Mouse (Mus musculus) embryo, embryonic 11 days (tissue): Measurements from ENCODE around the gene Retreg1.

Experiments used
- DNase-seq: peaks from one replicate; pipeline ENCODE4 v3.0.0-alpha.2; 2015

Retreg1 gene

DNA sequence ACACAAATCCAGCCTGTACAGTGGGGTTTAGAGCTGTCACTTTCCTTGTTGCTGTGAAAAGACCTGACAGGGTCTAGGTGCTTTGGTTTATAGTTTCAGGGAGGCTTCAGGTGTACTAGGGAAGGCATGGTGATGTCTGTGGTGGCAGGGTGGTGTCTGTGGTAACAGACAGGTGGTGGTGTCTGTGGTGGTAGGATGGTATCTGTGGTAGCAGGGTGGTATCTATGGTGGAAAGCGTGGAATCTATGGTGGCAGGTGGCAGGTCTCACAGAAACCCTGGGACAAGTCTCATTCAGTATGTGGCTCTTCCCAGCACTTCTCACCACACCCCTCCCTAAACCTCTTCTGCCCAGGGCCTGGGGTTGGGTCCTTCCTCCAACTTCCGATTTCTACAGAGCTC is 8.7 kb upstream of the Retreg1 start:
- DNase-seq, result no peak

DNA sequence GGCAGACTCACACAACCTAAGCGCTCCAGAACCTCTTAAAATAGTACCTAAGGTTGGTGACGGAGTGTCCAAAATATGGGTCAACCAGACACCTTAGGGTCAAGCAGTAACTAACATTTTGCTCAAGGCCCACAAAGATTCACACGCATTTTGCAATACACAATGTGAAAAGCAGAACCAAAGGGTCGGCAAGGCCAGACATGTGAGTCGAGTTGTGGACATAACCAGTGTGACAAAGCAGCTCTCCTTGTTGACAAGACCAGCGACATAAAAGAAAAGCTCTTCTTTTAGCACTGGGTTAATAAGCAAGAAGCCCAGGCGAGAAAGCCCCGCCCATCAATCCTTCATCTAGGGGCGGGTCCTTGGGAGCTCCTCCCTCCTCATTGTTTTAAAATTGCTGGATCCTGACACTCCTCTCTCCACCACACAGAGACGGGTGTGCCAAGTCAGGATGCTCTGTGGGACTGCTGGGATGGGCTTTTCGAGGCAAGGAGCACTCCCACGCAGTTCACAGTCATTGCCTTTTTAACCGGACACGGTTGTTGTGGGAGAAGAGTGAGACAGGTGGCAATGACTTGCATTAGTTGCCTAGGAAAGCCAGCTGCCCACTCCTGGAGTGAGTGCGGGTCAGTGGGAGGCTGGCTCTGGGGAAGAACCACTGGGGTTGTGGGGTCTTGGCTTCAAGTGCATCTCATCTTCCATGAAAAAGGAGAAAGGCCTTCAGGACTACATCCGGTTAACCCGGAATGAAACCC is 7.9 kb upstream of the Retreg1 start:
- DNase-seq, result no peak

DNA sequence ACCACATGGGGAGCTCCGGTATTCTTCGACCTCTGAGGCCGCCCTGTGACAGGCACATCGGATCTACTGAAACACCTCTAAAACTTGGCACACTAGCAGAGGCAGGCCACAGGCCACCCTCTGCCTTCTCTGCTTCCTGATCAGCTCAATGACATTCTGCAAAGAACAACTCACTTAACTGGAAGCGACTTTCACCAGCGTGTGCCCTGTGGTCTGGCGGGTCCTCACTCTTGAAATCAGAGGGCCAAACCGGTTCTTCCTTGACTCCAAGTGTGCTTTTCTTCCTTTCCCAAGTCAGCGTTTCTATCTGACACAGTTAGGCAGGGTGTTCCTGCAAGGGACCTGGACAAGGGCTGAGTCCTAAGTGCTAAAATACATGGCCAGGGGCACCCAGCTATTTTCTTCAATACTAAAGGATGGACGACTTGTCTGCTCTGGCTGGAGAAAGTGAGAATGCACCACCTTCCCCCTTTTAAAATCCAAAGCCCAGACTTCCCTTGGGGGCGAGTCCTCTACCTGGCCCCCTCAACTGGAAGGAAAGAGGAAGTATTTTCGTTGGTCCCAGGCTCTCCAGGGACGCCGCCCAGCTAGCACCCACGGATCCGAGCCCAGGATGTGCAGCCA is 406 bp upstream of the Retreg1 start:
- DNase-seq, result no peak

DNA sequence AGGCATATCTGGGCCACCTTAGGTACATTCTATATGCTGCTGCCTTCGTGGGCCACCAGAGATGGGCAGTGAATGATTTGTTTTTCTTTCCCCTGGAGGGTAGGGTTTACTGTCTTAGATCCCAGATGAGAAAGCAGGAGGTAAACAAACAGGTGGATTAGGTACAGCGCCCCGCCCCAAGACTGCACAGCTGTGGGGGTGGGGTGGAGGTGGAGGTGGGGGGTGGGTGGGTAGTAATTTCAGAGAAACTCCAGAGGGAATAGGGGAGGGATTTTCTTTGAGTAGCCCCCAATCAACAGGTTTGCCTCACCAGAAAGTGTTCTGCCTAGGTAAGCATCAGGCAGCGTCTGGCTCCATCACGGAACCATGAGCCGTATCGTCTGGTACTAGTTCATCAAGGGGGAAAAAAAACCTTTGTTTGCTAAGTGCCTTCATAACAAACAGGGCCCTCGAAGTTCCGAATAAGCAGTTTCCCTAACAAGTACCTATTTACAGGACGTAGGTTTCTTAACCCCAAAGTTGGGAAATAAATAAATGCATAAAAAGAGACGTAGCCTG is 1.1 kb downstream of the Retreg1 start:
- DNase-seq, result no peak

DNA sequence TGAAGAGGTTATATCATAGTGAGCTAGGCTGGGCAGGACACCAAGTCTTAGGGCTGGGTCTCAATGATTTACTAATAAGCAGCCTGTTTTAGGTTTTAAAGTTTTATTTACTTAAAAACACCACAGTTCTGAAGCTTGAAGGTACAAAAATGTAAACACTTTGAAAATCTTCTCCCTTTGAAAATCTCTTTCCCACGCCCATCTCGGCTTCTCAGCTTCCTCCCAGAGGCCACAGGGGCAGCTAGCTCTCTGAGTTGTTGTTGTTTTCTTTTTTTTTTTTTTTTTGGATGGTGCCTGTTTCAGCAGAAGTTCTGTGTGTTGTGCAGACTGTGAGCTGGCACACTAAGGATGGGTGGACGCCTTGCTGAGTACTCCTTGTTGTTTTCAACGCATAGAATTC is 1.8 kb downstream of the Retreg1 start:
- DNase-seq, result no peak

DNA sequence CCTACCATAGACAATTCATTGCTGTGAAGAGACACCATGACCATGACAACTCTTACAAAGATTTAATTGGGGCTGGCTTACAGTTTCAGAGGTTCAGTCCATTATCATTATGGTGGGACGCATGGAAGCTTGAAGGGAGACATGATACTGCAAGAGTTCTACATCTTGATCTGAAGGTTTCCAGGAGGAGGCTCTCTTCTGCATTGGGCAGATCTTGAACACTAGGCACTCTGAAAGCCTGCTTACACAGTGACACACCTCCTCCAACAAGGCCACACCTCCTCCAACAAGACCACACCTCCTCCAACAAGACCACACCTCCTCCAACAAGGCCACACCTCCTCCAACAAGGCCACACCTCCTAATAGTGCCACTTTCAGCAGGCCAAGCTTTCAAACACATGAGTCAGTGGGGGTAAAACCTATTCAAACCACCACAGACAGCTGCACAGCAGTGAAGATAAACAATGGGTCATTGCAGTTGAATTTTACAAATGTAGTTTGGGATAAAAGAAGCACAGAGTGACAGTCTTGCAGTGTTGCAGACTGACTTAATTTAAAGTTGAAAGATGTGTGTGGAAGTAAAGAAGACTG is 4.7 kb downstream of the Retreg1 start:
- no peak for DNase-seq

DNA sequence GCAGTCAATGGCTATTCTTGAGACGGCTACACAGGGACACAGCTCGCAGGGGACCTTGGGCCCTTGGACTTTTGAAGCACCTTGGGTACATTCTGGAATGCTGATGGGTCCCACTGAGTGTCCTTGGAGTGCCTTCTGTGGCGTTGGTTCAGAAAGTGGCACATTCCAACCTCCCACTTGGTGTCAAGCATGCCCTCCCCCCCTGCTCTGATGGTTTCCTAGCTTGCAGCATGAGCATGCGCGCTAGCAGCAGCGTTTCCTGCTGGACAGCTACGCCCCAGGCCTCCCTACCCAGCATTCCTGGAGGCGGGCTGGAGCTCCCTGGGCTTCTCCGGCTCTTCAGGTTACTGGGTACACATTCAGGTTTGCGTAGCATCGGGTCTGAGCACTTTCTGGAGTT is 7.6 kb downstream of the Retreg1 start:
- DNase-seq, result no peak

DNA sequence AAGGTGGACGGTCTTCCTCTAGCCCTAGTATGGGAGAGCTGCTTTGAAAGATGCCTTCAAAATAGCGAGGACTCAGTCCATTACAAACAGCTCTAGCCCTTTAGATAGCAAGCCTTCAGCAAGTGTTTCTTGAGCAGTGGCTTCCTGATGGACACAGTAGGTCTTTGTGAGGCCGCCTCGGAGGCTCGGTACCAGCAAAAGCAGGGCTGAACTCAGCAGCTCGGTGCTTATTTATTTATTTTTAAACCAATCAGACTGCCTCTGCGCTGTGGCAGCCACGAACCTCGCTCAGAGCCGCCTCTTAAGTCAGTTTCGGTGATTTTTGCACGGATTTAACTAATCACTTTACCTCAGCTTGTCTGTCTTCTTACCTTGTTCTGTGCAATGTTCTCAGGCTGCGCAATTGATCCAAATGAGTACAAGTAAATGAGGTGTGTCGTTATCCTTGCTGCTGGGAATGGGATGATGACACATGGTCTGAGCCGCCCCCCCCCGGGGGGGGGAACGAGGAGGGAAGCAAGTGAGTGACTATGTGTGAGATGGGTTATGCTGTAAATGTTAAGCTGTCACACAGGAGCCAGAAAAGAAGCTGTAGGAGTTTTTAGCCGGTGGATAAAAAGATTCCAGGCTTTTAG is 11.4 kb downstream of the Retreg1 start:
- DNase-seq, result no peak

DNA sequence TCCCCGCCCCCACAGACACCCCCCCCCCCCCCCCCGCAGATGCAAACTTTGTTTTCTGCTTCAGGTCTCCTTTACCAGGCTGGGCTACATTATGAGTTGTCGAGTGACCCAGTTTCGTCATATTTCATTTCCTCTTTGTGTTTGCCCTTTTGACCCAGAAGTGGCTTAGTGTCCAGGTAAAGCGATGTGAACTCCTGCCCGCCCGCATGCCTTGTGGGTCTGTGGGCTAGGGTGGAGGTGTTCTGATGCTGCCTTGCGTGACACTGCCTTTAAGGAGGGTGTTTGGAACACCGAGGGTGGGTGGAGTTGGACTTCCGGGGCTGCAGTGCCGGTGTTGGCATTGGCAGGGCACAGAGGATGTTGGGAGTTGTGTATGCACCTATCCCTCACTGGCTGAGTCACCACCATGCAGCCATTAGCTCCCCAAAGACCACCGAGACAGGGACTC is 15.7 kb downstream of the Retreg1 start:
- no peak for DNase-seq

DNA sequence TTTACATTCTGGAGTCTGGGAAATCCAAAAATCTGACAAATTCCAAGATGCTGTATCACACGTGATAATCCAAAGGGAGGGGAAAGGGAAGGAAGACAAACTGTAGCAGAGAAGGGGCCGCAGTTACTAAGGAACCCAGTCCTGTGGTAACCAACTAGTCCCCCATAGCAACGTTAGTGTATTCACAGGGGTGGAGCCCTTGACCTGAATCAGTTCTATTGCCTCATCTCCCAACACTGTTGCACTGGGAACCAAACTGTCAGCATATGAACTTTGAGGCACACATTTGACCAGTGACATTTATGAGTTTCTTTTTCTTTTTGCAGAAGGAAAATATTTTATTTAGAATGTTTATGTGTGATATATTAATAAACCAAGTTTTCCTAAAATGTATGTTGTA is 16.5 kb downstream of the Retreg1 start:
- no peak for DNase-seq

DNA sequence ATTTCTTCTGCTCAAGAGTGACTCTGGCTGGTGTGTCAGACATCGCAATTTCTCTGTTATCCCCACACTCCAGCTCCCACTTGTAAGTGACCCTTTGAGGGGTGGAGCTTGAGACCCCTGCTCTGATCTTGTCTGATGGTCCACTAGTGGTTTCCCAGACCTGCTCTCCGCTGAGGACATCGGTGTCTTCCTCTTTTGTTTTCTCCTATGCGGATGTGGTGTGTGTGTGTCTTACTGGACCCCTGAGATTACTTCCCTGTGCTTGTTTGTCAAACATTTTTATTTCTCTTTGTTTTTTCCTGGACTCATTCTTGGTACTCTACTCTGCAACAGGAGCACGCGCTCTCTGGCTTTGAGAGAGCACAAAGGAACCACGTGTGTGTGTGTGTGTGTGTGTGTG is 18.9 kb downstream of the Retreg1 start:
- DNase-seq, result no peak

DNA sequence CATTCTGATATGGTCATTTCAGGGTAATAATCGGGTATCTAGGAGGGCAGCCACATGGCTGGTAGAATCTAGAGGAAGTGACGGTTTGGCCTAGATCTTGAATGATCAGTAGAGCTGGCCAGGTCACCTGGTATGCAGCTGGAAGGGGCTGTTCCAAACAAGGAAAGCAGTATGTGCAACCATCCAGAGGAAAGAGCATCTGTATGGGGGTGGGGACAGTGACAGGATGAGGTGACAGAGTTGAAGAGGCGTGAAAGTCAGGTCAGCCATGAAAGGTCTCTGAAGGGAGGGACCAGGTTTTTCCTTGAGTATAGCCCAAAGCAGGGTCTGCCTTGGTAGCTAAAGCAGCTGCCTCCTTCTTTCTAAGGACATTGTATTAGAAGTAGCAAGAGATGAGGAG is 22.6 kb downstream of the Retreg1 start:
- no peak for DNase-seq

DNA sequence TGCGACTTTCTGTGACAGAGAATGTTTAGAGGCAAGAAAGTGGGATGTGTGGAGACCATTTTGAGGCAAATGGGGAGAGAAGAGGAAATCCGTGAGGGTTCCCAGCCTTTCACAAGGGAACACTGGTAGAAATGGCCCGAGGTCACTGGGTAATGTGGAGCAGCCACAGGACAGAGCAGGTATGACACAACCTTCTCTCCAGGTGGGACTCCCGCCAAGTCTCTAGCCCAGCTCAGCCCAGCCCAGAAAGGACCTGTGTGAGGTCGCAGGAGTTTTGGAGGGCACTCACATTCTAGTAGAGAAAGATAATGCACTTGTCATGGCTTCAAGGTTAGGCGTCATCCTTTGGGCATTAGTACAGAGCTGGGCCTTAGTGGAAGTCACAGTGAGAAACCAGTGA is 23.1 kb downstream of the Retreg1 start:
- DNase-seq, result no peak

DNA sequence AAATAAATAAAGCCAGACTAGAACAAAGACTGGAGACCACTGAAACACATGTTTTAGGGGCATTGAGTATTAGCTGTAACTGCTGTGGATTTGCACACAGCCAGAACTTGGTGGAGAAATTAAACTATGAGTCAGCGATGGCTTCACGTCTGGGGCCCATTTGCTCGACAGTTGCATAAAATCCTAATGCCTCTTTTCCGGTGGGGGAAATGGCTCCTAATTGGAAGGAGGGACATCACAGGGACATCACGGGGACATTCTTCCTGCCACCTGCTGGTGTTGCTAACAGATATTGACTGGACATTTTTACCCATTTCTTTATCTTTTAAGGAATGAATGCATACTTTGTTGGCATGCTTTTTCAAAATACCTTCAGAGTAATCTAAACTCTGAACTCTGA is 26.1 kb downstream of the Retreg1 start:
- DNase-seq, result no peak

DNA sequence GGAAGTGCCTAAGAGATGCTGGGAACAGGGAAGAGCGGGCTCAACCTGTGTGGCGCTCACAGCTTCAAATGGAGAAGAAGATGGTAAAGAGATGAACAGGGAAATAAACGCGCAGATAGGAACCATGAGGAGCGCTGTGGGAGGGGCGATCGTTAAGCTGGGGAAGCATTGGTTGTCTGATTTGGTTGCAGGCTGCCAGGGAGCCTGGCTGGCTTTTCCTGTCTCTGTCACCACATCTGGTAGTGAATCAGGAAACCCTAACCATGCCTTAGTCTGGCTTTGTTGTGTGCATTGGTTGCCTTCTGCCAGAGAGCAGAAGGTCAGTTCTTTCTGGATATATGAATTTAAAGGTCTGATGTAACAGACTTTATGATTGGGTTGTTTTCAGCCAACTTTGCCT is 28.5 kb downstream of the Retreg1 start:
- no peak for DNase-seq

DNA sequence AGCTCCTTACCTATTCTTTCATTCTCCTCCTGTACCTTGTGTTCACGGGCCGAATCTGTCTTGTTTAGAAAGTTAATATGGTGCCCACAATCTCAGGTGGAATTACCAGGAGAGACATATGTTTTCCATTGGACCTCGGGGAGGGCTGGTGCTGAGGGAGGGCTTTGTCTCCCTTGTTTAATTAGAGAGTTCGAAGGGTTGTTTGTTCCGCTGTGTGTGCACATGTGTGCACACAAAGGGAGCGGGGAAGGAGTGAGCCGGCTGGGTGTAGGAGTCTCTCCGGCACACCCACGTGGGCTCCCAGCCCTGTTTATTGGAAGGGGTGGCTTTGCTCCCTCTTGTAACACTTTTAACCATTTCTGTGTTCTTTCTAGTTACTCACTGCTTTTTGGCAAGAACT is 29.1 kb downstream of the Retreg1 start:
- no peak for DNase-seq

DNA sequence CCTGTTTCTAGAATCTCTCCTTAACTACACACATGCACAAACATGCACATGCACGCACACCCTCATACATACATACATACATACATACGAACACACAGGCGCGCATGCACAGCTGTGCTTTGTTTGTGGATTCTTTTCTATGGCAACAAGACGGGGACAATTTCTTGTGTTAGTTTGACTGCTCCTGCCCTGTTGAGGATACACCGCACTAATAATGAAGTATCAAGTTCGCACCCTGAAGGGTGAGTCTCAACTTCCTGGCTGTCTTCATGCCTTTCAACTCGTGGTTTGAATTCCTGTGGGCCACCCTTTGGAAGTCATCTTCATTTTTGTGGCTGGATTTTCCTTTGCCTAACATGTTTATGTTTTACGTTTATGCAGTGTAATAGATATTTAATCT is 29.7 kb downstream of the Retreg1 start:
- no peak for DNase-seq

DNA sequence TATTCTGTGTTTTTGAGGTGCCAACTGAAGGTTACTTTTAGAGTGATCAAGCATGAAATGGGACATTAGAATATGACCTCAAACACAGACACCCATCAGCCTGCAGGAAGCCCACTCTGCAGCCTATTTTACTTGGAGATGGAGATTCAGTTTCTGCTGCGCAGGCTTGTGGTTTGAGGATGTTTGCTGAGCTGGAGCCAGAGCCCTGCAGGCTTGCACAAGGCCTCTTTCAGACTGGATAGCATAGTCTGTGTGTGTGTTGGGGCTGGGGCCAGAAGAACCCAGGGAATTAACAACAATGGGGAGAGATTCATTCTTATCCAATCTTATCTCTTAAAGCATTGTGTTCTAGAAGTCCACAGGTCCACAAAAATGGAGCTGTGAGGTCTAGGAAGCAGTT is 30.6 kb downstream of the Retreg1 start:
- no peak for DNase-seq

DNA sequence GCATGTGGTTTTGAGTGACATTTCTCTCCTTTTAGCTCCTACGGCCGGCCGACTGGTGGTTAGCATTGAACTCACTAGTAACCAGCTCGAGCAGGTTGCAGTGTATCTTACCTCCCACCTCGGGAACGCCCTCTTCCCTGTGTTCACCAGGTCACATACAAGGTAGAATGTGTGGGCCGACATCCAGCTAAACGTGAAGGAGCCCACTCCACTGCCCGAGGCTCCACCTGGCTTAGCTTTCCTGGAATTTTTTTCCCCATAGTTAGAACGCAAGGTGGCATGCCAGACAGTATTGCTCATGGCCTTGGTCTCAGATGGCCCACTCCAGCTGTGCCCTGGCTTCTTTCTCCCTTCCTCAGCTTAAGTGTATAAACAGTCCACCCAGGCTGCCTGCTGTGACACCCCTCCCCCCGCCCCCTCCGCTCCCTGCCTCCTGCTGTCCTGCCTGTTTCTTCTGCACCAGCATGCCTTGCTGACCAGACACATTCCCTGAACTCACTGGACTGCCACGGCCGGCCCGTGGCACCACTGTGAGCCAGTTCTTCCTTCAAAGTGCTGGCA is 33.7 kb downstream of the Retreg1 start:
- no peak for DNase-seq

DNA sequence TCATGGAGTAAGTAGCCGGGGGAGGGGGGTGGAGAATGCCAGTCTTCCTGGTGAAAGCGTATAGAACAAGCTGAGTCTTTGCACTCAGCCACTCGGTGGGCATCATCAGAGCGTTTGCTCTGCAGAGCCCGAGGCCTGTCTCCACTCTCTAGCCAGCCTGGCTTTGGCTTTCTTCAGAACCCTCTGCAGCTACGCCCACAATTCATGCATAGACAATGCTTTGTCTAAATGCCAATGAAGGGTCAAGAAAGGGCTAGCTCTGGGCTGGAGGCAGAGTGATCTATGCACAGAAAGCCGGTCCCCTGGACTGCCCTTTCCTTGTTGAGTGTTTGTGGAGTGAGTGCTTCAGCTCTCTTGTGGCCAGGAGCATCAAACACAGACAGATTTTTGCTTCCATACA is 34.8 kb downstream of the Retreg1 start:
- DNase-seq, result peak; percentile 58

DNA sequence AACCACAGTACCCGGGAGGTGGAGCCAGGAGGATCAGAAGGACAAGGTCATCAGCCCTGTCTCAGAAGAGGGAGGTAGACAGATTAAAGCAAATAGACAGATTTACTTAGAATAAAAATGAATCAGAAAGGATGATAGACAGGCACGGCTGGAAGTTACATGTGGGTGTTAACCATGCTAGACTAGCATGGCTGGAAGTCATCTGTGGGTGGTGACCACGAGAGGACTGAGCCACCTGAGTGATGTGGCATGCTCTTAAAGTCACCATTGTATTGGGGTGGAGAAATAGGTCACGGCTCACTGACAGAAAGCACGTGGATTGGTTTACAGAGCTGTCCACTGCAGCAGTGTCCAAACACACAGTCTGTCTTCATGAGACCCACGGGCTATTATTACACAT is 36.2 kb downstream of the Retreg1 start:
- no peak for DNase-seq

DNA sequence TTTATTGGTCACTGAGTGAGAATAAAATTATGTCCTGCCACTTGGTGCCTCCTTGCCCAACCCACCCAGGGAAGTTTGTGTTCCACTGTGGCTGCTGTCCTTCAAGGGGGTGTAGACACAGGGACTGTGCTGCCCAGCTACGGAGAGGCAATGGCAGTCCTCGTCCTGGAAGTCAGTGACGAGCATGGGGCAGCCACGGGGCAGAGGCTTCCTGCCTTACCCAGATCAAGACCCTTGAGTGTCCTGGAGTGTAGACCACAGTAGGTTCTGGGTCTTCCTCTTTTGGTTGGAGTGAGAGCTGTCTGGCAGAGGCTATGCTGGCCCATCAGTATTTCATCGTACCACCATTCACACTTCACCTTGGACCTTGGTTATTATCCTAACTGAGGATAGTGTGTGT is 37.2 kb downstream of the Retreg1 start:
- DNase-seq, result no peak

DNA sequence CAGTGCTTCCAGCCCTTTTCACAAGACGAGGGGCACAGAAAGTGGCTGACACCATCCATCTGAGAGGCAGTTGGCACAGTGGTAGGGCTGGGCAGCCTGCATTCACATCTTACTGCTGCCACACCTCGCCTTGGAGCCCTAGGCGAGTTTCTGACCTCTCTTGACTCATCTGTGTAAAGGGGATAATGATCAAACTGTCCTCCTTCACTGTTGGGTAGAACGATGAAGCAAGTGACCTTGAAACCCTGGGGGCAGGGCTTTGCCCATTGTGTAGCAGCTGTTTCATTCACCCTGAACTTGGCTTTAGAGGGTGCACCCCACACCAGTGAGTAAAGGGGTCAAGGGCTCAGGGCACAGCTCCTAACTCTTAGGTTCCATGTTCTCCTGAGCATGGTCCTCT is 39.0 kb downstream of the Retreg1 start:
- DNase-seq, result no peak
